Mouse (Mus musculus): ENCODE measurements around the gene Mrps2. TPM values are rescaled to one million over a fixed set of nuclear protein-coding genes. Genes with fewer than 3 reads are reported as not detected.
"Not testable (repeated sequence)": the region's sequence is repeated elsewhere in the genome, so short reads cannot be mapped to it uniquely, and the experiment has no call there.

Gene Mrps2
- total RNA-seq, 1 experiment = 29.9 TPM

DNA sequence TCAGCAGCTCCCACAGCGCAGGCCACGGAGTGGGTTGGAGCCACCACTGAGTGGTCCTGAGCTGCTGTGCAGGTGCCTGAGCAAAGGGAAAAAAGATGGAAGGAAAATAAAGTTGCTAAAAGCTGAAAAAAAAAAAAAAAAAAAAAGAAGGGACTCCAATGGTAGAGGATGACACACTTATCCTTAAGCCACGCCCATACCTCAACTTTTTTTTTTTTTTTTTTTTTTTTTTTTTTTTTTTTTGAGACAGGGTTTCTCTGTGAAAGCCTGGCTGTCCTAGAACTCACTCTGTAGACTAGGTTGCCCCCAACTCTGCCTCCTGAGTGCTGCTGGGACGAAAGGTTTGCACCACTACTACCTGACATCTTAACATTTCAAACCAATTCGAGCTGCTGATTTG lies 10.1 kb downstream of the Mrps2 start:
- H3K36me3 ChIP-seq (ENCODE audit: control insufficient read depth, insufficient read depth, low read length, poor library complexity, severe bottlenecking); H3K4me3 ChIP-seq (ENCODE audit: insufficient read depth in 1 of 2, low read depth in 1 of 2, low read length in 2 of 2, poor library complexity in 1 of 2, severe bottlenecking in 1 of 2); H3K9ac ChIP-seq (ENCODE audit: insufficient read depth, low read depth, low read length, poor library complexity, severe bottlenecking); DNase-seq (ENCODE audit: low read depth, low spot score); H3K9me3 ChIP-seq (ENCODE audit: control insufficient read depth, insufficient read depth, low read depth, low read length); H3K4me1 ChIP-seq (ENCODE audit: control insufficient read depth in 2 of 2, insufficient read depth in 2 of 2, low read length in 2 of 2, poor library complexity in 1 of 2); H3K27ac ChIP-seq (ENCODE audit: insufficient read depth, low read depth, low read length, poor library complexity, severe bottlenecking); in situ Hi-C loops (cut with MboI; ENCODE audit: low sequenced_read_pairs in 2 of 2, unreplicated experiment in 2 of 2): not testable (repeated sequence)
- TF ChIP-seq ZNF384 (IDR thresholded peaks at IDR 0.05; ENCODE audit: low read depth, low read length) = peak; percentile 64; the same call in 1 of the 2 replicates

DNA sequence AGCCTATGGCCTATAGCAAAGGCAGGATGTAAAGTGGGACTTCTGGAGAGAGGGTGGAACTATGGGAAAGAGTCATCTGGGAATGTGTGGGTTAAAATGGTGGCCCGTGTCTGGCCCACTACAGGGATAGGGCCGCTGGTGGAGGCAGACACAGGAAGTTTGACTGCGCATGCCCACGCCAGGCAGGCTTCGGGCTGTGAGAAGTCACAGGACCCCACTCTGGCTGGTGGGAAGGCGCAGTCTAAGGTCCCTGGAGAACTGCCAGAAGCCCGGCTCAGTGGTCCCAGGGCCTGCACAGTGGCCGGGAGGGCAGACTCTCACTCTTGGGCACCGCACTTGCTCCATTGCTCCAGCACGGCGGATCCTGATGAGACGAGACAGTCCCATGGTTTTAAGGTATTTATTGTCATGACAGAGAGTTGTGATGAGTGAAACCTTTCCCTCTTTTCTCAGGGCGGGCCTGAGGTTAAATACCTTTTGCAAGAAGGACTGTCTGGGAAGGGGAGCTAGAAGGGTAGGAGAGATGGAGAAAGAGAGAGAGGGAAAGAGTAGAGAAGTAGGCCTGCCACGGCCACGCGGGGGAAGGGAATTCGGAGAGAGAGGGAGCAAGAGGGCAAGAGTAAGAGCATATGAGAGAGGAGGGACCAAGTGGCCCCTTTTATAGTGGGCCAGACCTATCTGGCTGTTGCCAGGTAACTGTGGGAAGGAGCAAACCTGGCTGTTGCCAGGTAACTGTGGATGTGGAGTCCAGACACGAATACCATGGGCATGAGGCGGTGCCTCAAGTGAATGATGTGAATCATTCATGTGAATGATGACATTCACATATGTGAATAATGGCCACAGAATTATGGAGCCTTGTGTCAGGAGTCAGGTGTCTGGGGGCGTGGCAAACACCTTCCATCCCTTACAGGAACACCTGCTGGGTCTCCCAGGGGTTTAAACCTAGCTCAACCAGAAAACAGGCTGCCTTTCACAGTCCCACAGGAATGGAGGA lies 11.6 kb downstream of the Mrps2 start:
- no peaks in the 10 kb centered on the region for H3K36me3 ChIP-seq (ENCODE audit: control insufficient read depth, insufficient read depth, low read length, poor library complexity, severe bottlenecking)
- no peak overlapping the region for H3K27ac ChIP-seq (ENCODE audit: insufficient read depth, low read depth, low read length, poor library complexity, severe bottlenecking)
- peaks cover 2 to 10% of the 10 kb centered on the region in 2 experiments; a peak in 3 of 4 replicates for H3K4me1 ChIP-seq (ENCODE audit: control insufficient read depth in 2 of 2, insufficient read depth in 2 of 2, low read length in 2 of 2, poor library complexity in 1 of 2)
- TF ChIP-seq ZNF384 (IDR thresholded peaks at IDR 0.05; ENCODE audit: low read depth, low read length) = no peak
- no peak for TF ChIP-seq MAFK (IDR thresholded peaks at IDR 0.05; ENCODE audit: insufficient read depth, low read depth, low read length)
- no peak for TF ChIP-seq HCFC1 (IDR thresholded peaks at IDR 0.05; ENCODE audit: borderline replicate concordance, insufficient read depth, low read length)
- TF ChIP-seq CHD2 (IDR thresholded peaks at IDR 0.05; ENCODE audit: low read depth, low read length) = no peak
- no peak for TF ChIP-seq ZC3H11A (IDR thresholded peaks at IDR 0.05; ENCODE audit: borderline replicate concordance, low read depth, low read length)
- H3K9ac ChIP-seq (ENCODE audit: insufficient read depth, low read depth, low read length, poor library complexity, severe bottlenecking) = peak overlapping the region; percentile 4; the same call in 1 of the 2 replicates
- in situ Hi-C loops (cut with MboI; ENCODE audit: low sequenced_read_pairs in 2 of 2, unreplicated experiment in 2 of 2) = no loop called here
- H3K9me3 ChIP-seq (ENCODE audit: control insufficient read depth, insufficient read depth, low read depth, low read length) = no peaks in the 10 kb centered on the region
- DNase-seq (ENCODE audit: low read depth, low spot score) = no peak
- H3K4me3 ChIP-seq (ENCODE audit: insufficient read depth in 1 of 2, low read depth in 1 of 2, low read length in 2 of 2, poor library complexity in 1 of 2, severe bottlenecking in 1 of 2) = peak overlapping the region; percentile 19 to 52

DNA sequence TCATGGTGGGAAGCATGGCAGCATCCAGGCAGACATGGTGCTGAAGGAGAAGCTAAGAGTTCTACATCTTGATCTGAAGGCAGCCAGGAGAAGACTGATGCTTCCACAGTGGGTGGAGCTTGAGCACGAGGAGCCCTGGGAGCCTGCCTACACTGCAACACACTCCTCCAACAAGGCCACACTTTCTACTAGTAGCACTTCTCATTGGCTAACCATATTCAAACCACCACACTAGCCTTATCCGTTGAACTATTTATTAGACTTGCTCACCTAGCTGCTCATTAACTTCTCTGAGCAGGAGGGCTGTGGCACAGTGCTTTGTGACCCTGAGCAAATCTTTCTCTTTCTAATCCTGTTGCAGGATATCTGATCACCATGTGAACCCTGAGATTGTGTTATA lies 16.0 kb downstream of the Mrps2 start:
- H3K27ac ChIP-seq (ENCODE audit: insufficient read depth, low read depth, low read length, poor library complexity, severe bottlenecking) = no peak overlapping the region
- no peaks in the 10 kb centered on the region for H3K36me3 ChIP-seq (ENCODE audit: control insufficient read depth, insufficient read depth, low read length, poor library complexity, severe bottlenecking)
- peaks cover 1 to 7% of the 10 kb centered on the region in 2 experiments; a peak in 2 of 4 replicates for H3K4me1 ChIP-seq (ENCODE audit: control insufficient read depth in 2 of 2, insufficient read depth in 2 of 2, low read length in 2 of 2, poor library complexity in 1 of 2)
- H3K9me3 ChIP-seq (ENCODE audit: control insufficient read depth, insufficient read depth, low read depth, low read length) = no peaks in the 10 kb centered on the region
- no peak for DNase-seq (ENCODE audit: low read depth, low spot score)
- no peak overlapping the region for H3K4me3 ChIP-seq (ENCODE audit: insufficient read depth in 1 of 2, low read depth in 1 of 2, low read length in 2 of 2, poor library complexity in 1 of 2, severe bottlenecking in 1 of 2)
- no peak for TF ChIP-seq ZC3H11A (IDR thresholded peaks at IDR 0.05; ENCODE audit: borderline replicate concordance, low read depth, low read length)
- no peak for TF ChIP-seq HCFC1 (IDR thresholded peaks at IDR 0.05; ENCODE audit: borderline replicate concordance, insufficient read depth, low read length)
- TF ChIP-seq CHD2 (IDR thresholded peaks at IDR 0.05; ENCODE audit: low read depth, low read length) = no peak
- TF ChIP-seq ZNF384 (IDR thresholded peaks at IDR 0.05; ENCODE audit: low read depth, low read length) = no peak
- TF ChIP-seq MAFK (IDR thresholded peaks at IDR 0.05; ENCODE audit: insufficient read depth, low read depth, low read length) = no peak
- H3K9ac ChIP-seq (ENCODE audit: insufficient read depth, low read depth, low read length, poor library complexity, severe bottlenecking) = no peak overlapping the region
- in situ Hi-C loops (cut with MboI; ENCODE audit: low sequenced_read_pairs in 2 of 2, unreplicated experiment in 2 of 2) = no loop called here

DNA sequence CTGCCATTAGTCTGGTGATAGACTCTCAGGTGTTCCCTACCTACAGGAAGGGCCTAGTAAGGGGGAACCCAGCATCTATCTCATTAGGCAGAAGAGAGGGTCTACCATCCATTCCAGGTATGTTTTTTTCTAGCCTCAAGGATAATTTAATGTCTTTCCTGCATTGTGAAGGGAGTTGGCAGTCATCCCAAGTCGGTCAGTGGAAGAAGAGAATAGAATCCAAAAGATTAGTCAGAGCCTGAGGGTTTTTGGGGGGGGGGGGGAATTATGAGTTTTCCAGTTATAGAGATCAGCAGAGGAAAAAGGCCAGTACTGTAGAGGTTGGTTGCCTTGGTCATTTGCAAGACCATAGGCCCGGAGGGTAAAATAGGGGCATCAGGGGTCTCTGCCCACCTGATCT lies 26.7 kb downstream of the Mrps2 start:
- in situ Hi-C loops (cut with MboI; ENCODE audit: low sequenced_read_pairs in 2 of 2, unreplicated experiment in 2 of 2) = no loop called here
- no peak for DNase-seq (ENCODE audit: low read depth, low spot score)
- TF ChIP-seq ZC3H11A (IDR thresholded peaks at IDR 0.05; ENCODE audit: borderline replicate concordance, low read depth, low read length) (no peak), HCFC1 (IDR thresholded peaks at IDR 0.05; ENCODE audit: borderline replicate concordance, insufficient read depth, low read length) (no peak), MAFK (IDR thresholded peaks at IDR 0.05; ENCODE audit: insufficient read depth, low read depth, low read length) (no peak), CHD2 (IDR thresholded peaks at IDR 0.05; ENCODE audit: low read depth, low read length) (no peak), ZNF384 (IDR thresholded peaks at IDR 0.05; ENCODE audit: low read depth, low read length) (no peak)

More for the DNA sequence above, 26.7 kb downstream of the Mrps2 start:
- H3K9ac ChIP-seq (ENCODE audit: insufficient read depth, low read depth, low read length, poor library complexity, severe bottlenecking) = no peak overlapping the region
- peaks cover 0 to 3% of the 10 kb centered on the region in 2 experiments; a peak in 1 of 4 replicates for H3K4me1 ChIP-seq (ENCODE audit: control insufficient read depth in 2 of 2, insufficient read depth in 2 of 2, low read length in 2 of 2, poor library complexity in 1 of 2)
- no peak overlapping the region for H3K27ac ChIP-seq (ENCODE audit: insufficient read depth, low read depth, low read length, poor library complexity, severe bottlenecking)
- H3K36me3 ChIP-seq (ENCODE audit: control insufficient read depth, insufficient read depth, low read length, poor library complexity, severe bottlenecking) = no peaks in the 10 kb centered on the region
- peaks cover 3% of the 10 kb centered on the region; the same call in 1 of the 2 replicates for H3K9me3 ChIP-seq (ENCODE audit: control insufficient read depth, insufficient read depth, low read depth, low read length)
- H3K4me3 ChIP-seq (ENCODE audit: insufficient read depth in 1 of 2, low read depth in 1 of 2, low read length in 2 of 2, poor library complexity in 1 of 2, severe bottlenecking in 1 of 2) = no peak overlapping the region

All from ES-E14 (cell line).